Mouse (Mus musculus) lung, postnatal 0 days (tissue): ENCODE measurements around the gene Gnat2.

Source experiments
- CTCF ChIP-seq: IDR thresholded peaks from 2 replicates; pipeline ENCODE4 v1.5.1; 2016; ENCODE audit warnings: antibody characterized with exemption, mild to moderate bottlenecking
- EP300 ChIP-seq: IDR thresholded peaks from 2 replicates; pipeline ENCODE4 v1.6.1; 2016; ENCODE audit warnings: antibody characterized with exemption, mild to moderate bottlenecking, control low read depth

DNA sequence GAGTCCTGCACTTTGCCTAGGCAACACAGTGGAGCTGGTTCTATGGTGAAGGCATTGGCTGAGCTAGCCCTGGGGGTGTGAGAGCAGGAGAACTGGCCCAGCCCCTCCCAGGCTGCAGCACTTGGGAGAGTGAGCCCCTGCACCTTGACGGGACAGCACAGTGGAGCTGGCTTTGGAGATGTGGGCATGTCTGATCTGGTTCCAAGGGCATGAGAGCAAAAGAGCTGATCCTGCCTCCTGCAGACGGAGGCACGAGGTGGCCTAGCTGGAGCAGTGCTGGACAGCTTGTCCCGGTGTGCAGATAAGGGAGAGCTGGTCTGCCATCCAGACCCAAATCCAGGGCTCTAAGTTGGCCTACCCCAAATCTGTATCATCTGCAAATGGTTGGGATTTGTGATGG, 27.9 kb upstream of the Gnat2 start:
- no peak for TF ChIP-seq CTCF
- no peak for TF ChIP-seq EP300
